Mouse (Mus musculus) CH12.LX (cell line): Measurements from ENCODE around the gene Erg28. TPM values are rescaled to one million over a fixed set of nuclear protein-coding genes. Genes with fewer than 3 reads are reported as not detected.

Experiments
- DNase-seq: peaks from one replicate; pipeline ENCODE4 v3.0.0-alpha.2; 2013; ENCODE audit errors: extremely low read depth
- H3K27ac ChIP-seq: 2 replicates; pipeline ENCODE4 v1.5.1; 2012; ENCODE audit warnings: low read depth, mild to moderate bottlenecking, control low read depth, moderate library complexity; ENCODE audit not compliant: insufficient read depth
- H3K27me3 ChIP-seq: replicated peaks from 2 replicates; pipeline ENCODE3; 2012; ENCODE audit warnings: inconsistent platforms
- H3K36me3 ChIP-seq, 2 experiments: replicated peaks in 1 of 2; 2 replicates each; pipeline versions ENCODE3 to v1.6.1; 2012; ENCODE audit warnings: inconsistent platforms in 1 of 2, low read length in 1 of 2, mild to moderate bottlenecking in 1 of 2, mixed read lengths in 1 of 2, moderate library complexity in 1 of 2; ENCODE audit not compliant: control insufficient read depth in 1 of 2, insufficient read depth in 1 of 2
- H3K4me1 ChIP-seq, 2 experiments: 2 replicates each; pipeline ENCODE4 v1.6.1; 2012; ENCODE audit warnings: inconsistent platforms in 1 of 2, moderate library complexity in 1 of 2; ENCODE audit not compliant: insufficient read depth in 2 of 2, control insufficient read depth in 1 of 2
- H3K4me2 ChIP-seq: 2 replicates; pipeline ENCODE4 v1.6.1; 2012; ENCODE audit warnings: low read depth, mild to moderate bottlenecking, control low read depth; ENCODE audit not compliant: poor library complexity, insufficient read depth, severe bottlenecking
- H3K4me3 ChIP-seq, 3 experiments: fragments of 150-350 bp in 1 of 3; sonication (generic) in 1 of 3; replicated peaks in 1 of 3; 2 replicates each; pipeline versions ENCODE3 to v1.5.1; 2011 to 2012; ENCODE audit warnings: low read depth in 2 of 3, low read length in 2 of 3, mild to moderate bottlenecking in 2 of 3, moderate library complexity in 2 of 3, control low read depth in 1 of 3, improper control_type of control experiment in 1 of 3, inconsistent platforms in 1 of 3, mixed read lengths in 1 of 3; ENCODE audit not compliant: poor library complexity in 1 of 3
- H3K79me2 ChIP-seq: replicated peaks from 2 replicates; pipeline ENCODE4 v1.6.1; 2012; ENCODE audit warnings: mild to moderate bottlenecking, moderate library complexity; ENCODE audit not compliant: control insufficient read depth, poor library complexity, insufficient read depth, severe bottlenecking; ENCODE audit errors: extremely low read depth
- H3K9ac ChIP-seq: 2 replicates; pipeline ENCODE4 v1.6.1; 2012; ENCODE audit warnings: low read depth, mild to moderate bottlenecking, control low read depth, moderate library complexity; ENCODE audit not compliant: insufficient read depth
- H3K9me3 ChIP-seq: replicated peaks from 2 replicates; pipeline ENCODE3; 2012; ENCODE audit warnings: low read length, inconsistent platforms, mixed read lengths
- E2F4 ChIP-seq: IDR thresholded peaks from 2 replicates; pipeline ENCODE4 v1.6.1; 2011; ENCODE audit warnings: low read depth, low read length, improper control_type of control experiment; ENCODE audit not compliant: insufficient replicate concordance
- HCFC1 ChIP-seq: IDR thresholded peaks from 2 replicates; pipeline ENCODE4 v1.6.1; 2012; ENCODE audit warnings: low read depth, mild to moderate bottlenecking, inconsistent platforms, low read length, improper control_type of control experiment
- IRF4 ChIP-seq: IDR thresholded peaks from 2 replicates; pipeline ENCODE4 v1.6.1; 2014; ENCODE audit warnings: low read depth, mild to moderate bottlenecking, inconsistent platforms, low read length, improper control_type of control experiment
- MXI1 ChIP-seq: IDR thresholded peaks from 2 replicates; pipeline ENCODE4 v1.6.1; 2011; ENCODE audit warnings: mild to moderate bottlenecking, low read depth, low read length, improper control_type of control experiment
- TCF12 ChIP-seq: IDR thresholded peaks from 2 replicates; pipeline ENCODE4 v1.6.1; 2014; ENCODE audit warnings: low read depth, mild to moderate bottlenecking, inconsistent platforms, low read length, improper control_type of control experiment
- dilution Hi-C: fragments of 300-500 bp; cut with MboI; formaldehyde crosslinking; loops from 2 replicates; pipeline ENCODE4 v1.14.3; 2020; ENCODE audit warnings: low sequenced_read_pairs; ENCODE audit not compliant: extremely low pct_unique_long_range_greater_than_20kb, extremely low pct_ligation_motif_present
- in situ Hi-C: fragments of 300-500 bp; cut with MboI; formaldehyde crosslinking; loops from 3 replicates; pipeline ENCODE4 v1.14.3; 2019; ENCODE audit warnings: low sequenced_read_pairs, low pct_ligation_motif_present, low pct_unique_long_range_greater_than_20kb, mixed read lengths
- polyA plus RNA-seq: library from polyadenylated mRNA; unstranded; fragments of >175 nt; gene quantifications from 2 replicates; pipeline ENCODE4 v1.2.1, GENCODE M21; 2012; ENCODE audit warnings: low read depth; ENCODE audit not compliant: insufficient read length
- total RNA-seq, 2 experiments: library from RNA; depleted of rRNA; stranded (reverse); fragments of 300-350 nt in 1 of 2; fragments of >200 nt in 1 of 2; gene quantifications; 2 replicates each; pipeline ENCODE4 v1.2.3; 2012 to 2014

Gene Erg28
- total and polyA plus RNA-seq, 3 experiments = 83.6 to 318 (median 143) TPM

- Histone ChIP-seq H3K79me2 (no peaks in the 10 kb centered on the region), H3K9ac (no peak overlapping the region), H3K4me3 (no peak overlapping the region), H3K9me3 (no peaks in the 10 kb centered on the region), H3K4me1 (peaks cover 0 to 3% of the 10 kb centered on the region in 2 experiments; a peak in 3 of 4 replicates), H3K27ac (no peak overlapping the region), H3K27me3 (no peaks in the 10 kb centered on the region), H3K36me3 (no peaks in the 10 kb centered on the region), H3K4me2 (no peak overlapping the region)
- in situ Hi-C loops = no loop called here
- DNase-seq = no peak
- no peak for TF ChIP-seq E2F4
- TF ChIP-seq TCF12 = no peak
- no peak for TF ChIP-seq MXI1
- no peak for TF ChIP-seq IRF4
- TF ChIP-seq HCFC1 = no peak
- dilution Hi-C loops = no loop called here
Observed at GRCm38 (mm10) chr12:85766287-85766686, 58.1 kb downstream of the Erg28 start.

Other genes with a start within 250 kb of the Erg28 start
- gene Jdp2, start 225.5 kb downstream of the Erg28 start, total RNA-seq (2012; rRNA removed) = 86.5 and 88.9 TPM in 2 replicates
- gene Jdp2, start 225.5 kb downstream of the Erg28 start, total RNA-seq (2014; rRNA removed) = 64.7 and 67.3 TPM in 2 replicates
- gene Jdp2, start 225.5 kb downstream of the Erg28 start, polyA plus RNA-seq = 104 and 114 TPM in 2 replicates
- gene Batf, start 137.9 kb downstream of the Erg28 start, total RNA-seq (2012; rRNA removed) = 137 and 141 TPM in 2 replicates
- gene Batf, start 137.9 kb downstream of the Erg28 start, total RNA-seq (2014; rRNA removed) = 128 and 142 TPM in 2 replicates
- 89.2 and 104 TPM in 2 replicates for gene Batf, start 137.9 kb downstream of the Erg28 start, polyA plus RNA-seq
- gene Flvcr2, start 78.0 kb downstream of the Erg28 start, total RNA-seq (2012; rRNA removed) = 0.04 TPM in 1 of 2 replicates, not detected in the other
- not detected in 2 replicates for gene Flvcr2, start 78.0 kb downstream of the Erg28 start, total RNA-seq (2014; rRNA removed)
- 0.14 and 0.17 TPM in 2 replicates for gene Flvcr2, start 78.0 kb downstream of the Erg28 start, polyA plus RNA-seq
- gene Ttll5, start 109 bp upstream of the Erg28 start, total RNA-seq (2012; rRNA removed) = 8.7 and 10.4 TPM in 2 replicates
- 4.6 and 5.7 TPM in 2 replicates for gene Ttll5, start 109 bp upstream of the Erg28 start, total RNA-seq (2014; rRNA removed)
- gene Ttll5, start 109 bp upstream of the Erg28 start, polyA plus RNA-seq = 14.0 and 14.8 TPM in 2 replicates